Mouse (Mus musculus) heart, adult 2 months (tissue): ENCODE measurements around the gene Neb.
A peak's percentile ranks its signal among the peaks of the same experiment; 100 is the strongest.

Experiments used
- CTCF ChIP-seq: fragments of 200-600 bp; IDR thresholded peaks from 2 replicates; pipeline ENCODE4 v1.8.1; 2022; ENCODE audit warnings: antibody characterized with exemption, mild to moderate bottlenecking, moderate library complexity
- POLR2A ChIP-seq: fragments of 200-500 bp; IDR thresholded peaks from 2 replicates; pipeline ENCODE4 v1.6.1; 2011; ENCODE audit warnings: mild to moderate bottlenecking, low read depth, low read length, control low read depth; ENCODE audit not compliant: insufficient read depth

GRCm38 (mm10) chr2:52227584-52227983 is 150.7 kb downstream of the Neb start:
- peak; percentile 55 for TF ChIP-seq CTCF
- no peak for TF ChIP-seq POLR2A
